Mouse (Mus musculus) brown adipose tissue, adult 24 weeks (tissue): Measurements from ENCODE around the gene Rpl19. TPM values are rescaled to one million over a fixed set of nuclear protein-coding genes. Genes with fewer than 3 reads are reported as not detected.

Source experiments
- H3K27ac ChIP-seq: fragments of 200-500 bp; replicated peaks from 2 replicates; pipeline ENCODE4 v1.5.1; 2012; ENCODE audit warnings: low read depth, mild to moderate bottlenecking, low read length
- H3K4me1 ChIP-seq: fragments of 200-500 bp; 2 replicates; pipeline ENCODE4 v1.6.1; 2012; ENCODE audit warnings: low read length, mixed read lengths; ENCODE audit not compliant: control insufficient read depth, insufficient read depth, insufficient read length
- H3K4me3 ChIP-seq: fragments of 200-500 bp; 2 replicates; pipeline ENCODE4 v1.5.1; 2012; ENCODE audit warnings: low read depth, mild to moderate bottlenecking, low read length, moderate library complexity; ENCODE audit not compliant: insufficient read depth
- polyA plus RNA-seq: library from polyadenylated mRNA; stranded (reverse); fragments of >200 nt; gene quantifications from 2 replicates; pipeline ENCODE4 v1.2.4, GENCODE M21; 2012; ENCODE audit not compliant: missing spikeins, insufficient read depth, insufficient read length

The Rpl19 gene
- polyA plus RNA-seq: 937 and 961 TPM in 2 replicates

- Histone ChIP-seq H3K27ac (peak within 1 kb of the TSS; percentile 98), H3K4me3 (peak within 1 kb of the TSS; percentile 98), H3K4me1 (peaks cover 2% of the 10 kb centered on the region; the same call in 1 of the 2 replicates)
These were observed at the start of gene Rpl19 for GRCm38 (mm10) chr11:98026570-98027296. Gene Rpl19, plus strand, starts transcription at chr11:98026710.

GRCm38 (mm10) chr11:97977797-97978196 is 48.7 kb upstream of the Rpl19 start:
- Histone ChIP-seq H3K27ac (no peak overlapping the region), H3K4me1 (no peaks in the 10 kb centered on the region), H3K4me3 (no peak overlapping the region)

DNA sequence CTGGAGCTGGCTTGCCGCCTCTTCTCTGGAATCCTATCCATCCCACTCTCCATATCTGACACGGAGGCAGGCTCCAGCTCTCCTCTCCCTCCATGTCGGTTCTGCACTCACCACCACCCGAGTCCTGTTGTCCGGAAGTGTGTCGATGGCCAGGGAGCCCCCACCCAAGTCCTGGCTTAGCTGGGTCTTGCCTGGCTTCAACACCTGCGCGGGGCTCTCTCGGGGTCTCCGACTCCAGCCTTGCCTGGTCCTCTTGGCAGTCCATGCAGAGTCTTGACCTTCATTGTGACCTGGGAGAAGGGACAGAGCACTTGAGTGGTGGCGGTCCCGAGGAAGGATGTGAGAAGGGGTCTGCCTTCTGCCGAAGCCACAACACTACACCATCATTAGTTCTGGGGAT is 48.1 kb upstream of the Rpl19 start:
- Histone ChIP-seq H3K4me1 (no peaks in the 10 kb centered on the region), H3K27ac (no peak overlapping the region), H3K4me3 (no peak overlapping the region)

- Histone ChIP-seq H3K4me3 (no peak overlapping the region), H3K27ac (no peak overlapping the region), H3K4me1 (no peaks in the 10 kb centered on the region)
These were observed 46.5 kb upstream of the Rpl19 start for GRCm38 (mm10) chr11:97979824-97980495.

DNA sequence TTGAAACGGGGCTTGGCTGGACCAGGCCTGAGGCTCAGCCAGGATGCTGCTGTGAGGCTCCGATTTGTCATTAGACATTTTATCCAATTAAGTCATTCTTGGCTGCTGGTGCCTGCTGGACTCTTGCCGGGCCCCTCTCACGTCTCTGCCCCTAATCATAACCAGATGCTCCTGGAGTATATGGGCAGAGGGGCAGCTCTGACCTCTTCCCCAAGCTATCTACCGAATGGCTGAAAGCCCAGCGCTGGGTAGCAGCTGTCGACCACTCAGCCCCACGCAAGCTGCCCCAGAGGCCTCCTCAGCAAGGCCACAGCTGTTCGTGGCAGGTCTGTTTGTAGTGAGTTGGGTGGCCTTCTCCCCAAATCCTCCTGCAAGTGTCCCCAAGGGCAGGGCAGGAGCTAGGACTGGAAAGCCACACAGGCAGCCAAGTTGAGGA is 46.0 kb upstream of the Rpl19 start:
- no peak overlapping the region for H3K27ac ChIP-seq
- H3K4me1 ChIP-seq: no peaks in the 10 kb centered on the region
- H3K4me3 ChIP-seq: no peak overlapping the region

- no peak overlapping the region for H3K4me3 ChIP-seq
- peaks cover 2% of the 10 kb centered on the region; the same call in 1 of the 2 replicates for H3K4me1 ChIP-seq
- H3K27ac ChIP-seq: no peak overlapping the region
These were observed 43.8 kb upstream of the Rpl19 start for GRCm38 (mm10) chr11:97982721-97983120.

DNA sequence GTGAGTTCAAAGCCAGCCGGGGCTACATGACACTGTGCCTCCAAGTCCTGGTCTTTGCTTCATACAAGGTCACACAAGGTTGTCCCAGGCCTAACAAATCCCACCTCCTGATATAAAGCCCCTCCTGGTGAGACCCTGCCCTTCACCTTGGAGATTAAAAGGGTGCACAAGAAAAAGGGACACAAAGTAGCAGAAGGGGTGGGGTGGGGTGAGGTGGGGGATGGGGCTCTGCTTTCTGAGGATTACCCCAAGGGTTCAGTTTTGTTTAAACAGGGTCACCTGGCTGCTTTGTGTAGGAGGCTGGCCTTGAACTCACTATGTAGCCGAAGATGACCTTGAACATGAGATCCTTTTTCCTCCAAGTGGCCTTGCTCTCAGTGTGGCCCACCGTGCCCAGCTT is 43.0 kb upstream of the Rpl19 start:
- H3K4me1 ChIP-seq: peaks cover 2% of the 10 kb centered on the region; the same call in 1 of the 2 replicates
- no peak overlapping the region for H3K4me3 ChIP-seq
- no peak overlapping the region for H3K27ac ChIP-seq

GRCm38 (mm10) chr11:97983983-97984382 is 42.5 kb upstream of the Rpl19 start:
- no peak overlapping the region for H3K4me3 ChIP-seq
- no peak overlapping the region for H3K27ac ChIP-seq
- H3K4me1 ChIP-seq: peaks cover 2% of the 10 kb centered on the region; the same call in 1 of the 2 replicates

DNA sequence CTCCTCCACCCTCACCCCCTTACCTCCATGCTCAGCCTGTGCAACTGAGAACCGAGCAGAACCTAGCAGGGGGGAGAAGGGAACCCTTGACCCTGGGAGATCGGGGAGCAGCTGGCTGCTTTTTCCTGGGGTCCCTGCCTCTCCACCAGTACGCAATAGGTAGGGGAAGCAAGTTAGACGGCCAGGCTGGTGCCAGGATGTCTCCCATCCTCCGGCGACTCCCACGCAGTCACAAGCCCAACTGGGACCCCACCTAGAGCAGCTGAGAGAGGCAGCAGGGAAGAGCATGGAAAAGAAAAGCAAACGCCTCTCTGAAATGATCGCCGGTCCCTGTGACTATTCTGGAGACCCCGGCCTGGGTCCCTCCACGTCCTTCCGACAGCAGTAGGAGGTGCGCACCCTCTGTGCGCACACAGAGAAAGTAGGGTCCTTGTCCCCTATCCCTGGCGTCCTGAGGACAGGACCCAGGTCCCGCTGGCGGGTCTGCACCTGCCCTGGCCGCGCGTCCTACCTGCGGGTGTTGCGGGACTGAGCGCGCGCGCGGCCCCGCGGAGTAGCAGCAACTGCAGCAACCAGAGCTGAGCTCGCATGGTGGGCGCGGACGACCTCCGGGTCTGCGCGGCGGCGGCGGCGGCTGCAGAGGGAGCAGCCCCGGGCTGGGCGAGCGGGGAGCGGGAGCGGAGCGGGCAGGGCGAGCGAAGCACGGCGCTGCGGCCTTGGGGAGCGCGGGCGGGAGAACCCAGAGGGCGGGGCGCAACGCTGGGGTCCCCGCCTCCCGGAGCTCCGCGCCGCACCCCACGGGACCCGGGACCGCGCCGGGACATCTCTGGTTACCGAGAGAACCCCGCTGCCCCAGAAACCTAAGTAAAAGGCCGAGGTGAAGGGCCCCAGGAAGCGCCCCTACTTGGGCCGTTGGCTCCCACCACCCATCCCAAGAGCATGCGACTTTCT is 40.5 kb upstream of the Rpl19 start, which contains the start of gene Plxdc1:
Plxdc1 (minus strand) TSS at position 718 of the 951 bp plus-strand sequence.
- H3K27ac ChIP-seq: no peak within 1 kb of the TSS
- peaks cover 2% of the 10 kb centered on the region; the same call in 1 of the 2 replicates for H3K4me1 ChIP-seq
- peak within 1 kb of the TSS; percentile 72 for H3K4me3 ChIP-seq

DNA sequence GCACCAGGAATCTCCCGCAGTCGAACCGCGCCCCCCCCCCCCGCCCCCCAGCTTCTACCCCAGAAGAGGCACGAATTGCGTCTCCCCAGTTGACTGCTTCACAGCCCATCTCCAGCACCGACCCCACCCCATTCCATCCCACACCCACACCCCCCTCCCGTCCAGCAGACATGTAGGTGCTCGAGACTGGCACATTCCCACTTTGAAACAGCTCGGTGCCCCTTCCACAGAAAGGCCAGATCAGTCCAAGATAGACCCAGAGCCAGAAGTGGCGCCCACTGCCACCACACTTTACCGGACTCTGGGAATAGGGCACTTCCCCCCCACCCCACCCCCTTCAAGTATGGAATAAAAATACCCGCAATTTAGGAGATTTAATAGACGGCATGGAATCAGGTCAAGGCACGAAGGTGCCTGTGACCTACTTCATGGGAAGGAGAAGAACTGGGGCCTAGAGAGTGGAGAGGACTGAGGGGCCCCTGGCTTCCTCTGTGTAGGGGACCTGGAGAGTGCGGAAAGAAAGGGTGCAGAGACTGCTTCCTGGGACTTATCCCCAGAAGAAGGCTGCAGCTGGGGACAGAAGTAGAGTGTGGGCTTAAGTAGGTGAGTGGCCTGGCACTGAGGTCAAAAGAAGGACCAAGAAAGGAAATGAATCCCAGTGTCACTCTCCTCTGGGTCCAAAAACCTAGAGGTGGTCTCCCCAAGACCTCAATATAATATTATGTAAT is 39.6 kb upstream of the Rpl19 start:
- Histone ChIP-seq H3K4me1 (peaks cover 2% of the 10 kb centered on the region; the same call in 1 of the 2 replicates), H3K4me3 (peak overlapping the region; percentile 72), H3K27ac (no peak overlapping the region)

DNA sequence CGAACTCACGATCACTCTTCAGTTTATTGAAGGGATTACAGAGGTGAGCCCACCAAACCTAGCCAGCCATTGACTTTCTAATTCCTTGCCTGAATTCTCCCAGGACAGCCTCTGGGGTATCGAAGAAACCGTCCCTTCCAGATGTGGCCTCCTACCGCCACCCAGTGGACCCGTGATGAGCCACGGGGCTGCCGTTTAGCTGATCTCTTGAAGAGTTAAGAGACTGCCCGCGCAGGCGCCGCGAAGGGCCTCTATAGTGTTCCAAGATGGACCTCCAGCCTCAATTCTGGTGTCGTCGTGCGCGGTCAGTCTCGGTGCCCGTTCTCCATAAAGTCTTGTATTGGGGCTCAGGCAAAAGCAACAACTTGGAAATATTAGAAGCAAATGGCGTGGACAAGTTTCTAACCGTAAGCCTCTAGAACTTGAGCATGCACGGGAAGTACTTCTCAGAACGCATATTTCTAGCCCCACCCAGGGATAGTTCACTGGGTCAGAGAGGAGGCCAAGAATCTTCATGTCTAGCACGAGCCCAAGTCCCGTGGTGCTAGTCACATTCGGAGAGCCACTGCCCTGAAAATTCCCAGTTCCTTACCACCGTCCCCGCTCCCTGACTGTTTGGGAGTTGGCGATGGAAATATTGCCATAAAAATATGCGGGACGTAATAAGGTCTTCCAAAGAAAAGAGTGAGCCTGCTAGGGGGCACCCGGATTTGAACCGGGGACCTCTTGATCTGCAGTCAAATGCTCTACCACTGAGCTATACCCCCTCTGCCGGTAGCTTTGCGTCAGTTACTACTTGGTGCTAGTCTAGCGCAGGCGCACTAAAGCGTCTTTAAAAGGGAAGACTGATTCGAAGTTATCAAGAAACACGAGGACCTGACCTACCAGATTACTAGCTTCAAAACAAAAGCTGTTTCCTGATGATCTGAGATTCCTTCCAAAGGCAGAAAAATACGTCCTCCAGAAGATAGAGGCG is 38.7 kb upstream of the Rpl19 start:
- Histone ChIP-seq H3K4me1 (peaks cover 2% of the 10 kb centered on the region; the same call in 1 of the 2 replicates), H3K27ac (peak overlapping the region; percentile 89), H3K4me3 (peak overlapping the region; percentile 78)

DNA sequence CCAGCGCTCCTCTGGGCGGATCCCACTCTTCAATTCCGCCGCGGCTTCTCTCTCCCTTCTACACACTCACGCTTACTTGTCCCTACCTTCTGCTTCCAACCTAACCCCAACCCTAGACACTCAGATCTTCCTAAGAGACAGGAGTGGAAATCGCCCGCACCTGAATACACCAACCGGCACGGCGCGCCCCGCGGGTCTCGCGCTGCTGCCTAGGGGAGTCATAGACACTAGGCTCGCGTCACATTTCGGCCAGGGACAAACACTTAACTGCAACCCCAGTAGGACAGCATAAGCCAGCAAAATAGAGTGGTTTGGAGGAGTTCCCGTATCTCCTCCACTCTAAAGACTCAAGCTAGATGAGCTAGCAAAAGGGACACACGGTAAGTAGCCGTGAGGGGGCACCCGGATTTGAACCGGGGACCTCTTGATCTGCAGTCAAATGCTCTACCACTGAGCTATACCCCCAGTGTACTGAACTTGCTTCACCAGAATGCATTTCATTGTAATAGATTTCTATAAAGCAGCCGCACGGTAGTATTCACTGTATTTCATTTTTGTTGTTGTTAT is 37.9 kb upstream of the Rpl19 start:
- Histone ChIP-seq H3K4me3 (peak overlapping the region; percentile 78), H3K4me1 (peaks cover 2% of the 10 kb centered on the region; the same call in 1 of the 2 replicates), H3K27ac (peak overlapping the region; percentile 89)

DNA sequence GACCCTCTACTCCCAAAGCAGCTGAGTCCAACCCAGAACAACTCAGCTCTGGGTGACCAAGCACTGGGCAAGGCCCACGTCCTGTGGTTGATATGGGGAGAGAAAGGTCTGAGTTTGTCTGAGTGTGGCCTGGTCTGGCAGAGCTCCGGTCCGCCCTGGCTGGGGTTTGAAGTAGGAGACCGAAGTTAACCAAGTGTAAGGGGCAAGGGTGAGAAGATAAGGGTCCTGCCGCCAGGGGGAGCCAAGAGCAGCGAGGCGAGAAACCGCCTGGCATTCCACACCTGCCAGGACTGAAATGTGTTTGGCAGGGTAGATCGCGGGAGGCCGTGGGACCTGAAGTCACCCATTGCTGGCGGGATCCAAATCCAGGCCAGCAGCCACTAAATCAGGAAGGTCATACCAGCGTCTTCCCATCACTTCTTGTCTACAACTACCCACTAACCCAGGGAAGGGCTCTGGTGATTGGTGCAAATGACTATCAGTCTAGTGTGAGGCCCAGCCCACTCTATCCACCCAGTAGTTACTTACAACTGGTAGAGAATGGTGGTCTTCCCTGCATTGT is 31.9 kb upstream of the Rpl19 start:
- H3K4me1 ChIP-seq: no peaks in the 10 kb centered on the region
- no peak overlapping the region for H3K27ac ChIP-seq
- peak overlapping the region; percentile 62 for H3K4me3 ChIP-seq
